Mouse (Mus musculus) kidney, embryonic 15.5 days (tissue): ENCODE results near the gene Aldh3a2. TPM values are rescaled to one million over a fixed set of nuclear protein-coding genes. Genes with fewer than 3 reads are reported as not detected.

ENCODE experiments used
- ATAC-seq: fragments of 200-750 bp; cut with Nextera tagmentation; replicated peaks from 2 replicates; pipeline ENCODE4 v1.8.0; 2017; ENCODE audit warnings: moderate TSS enrichment; ENCODE audit not compliant: low FRiP score
- H3K27ac ChIP-seq: fragments of 300-500 bp; sonication (generic); 2 replicates; pipeline ENCODE4 v1.5.1; 2015; ENCODE audit warnings: mild to moderate bottlenecking, inconsistent platforms
- H3K27me3 ChIP-seq: fragments of 300-500 bp; sonication (generic); 2 replicates; pipeline ENCODE4 v1.6.1; 2015; ENCODE audit warnings: inconsistent platforms
- H3K36me3 ChIP-seq: fragments of 300-500 bp; sonication (generic); 2 replicates; pipeline ENCODE4 v1.6.1; 2015; ENCODE audit warnings: inconsistent platforms
- H3K4me1 ChIP-seq: fragments of 300-500 bp; sonication (generic); 2 replicates; pipeline ENCODE4 v1.6.1; 2015; ENCODE audit warnings: inconsistent platforms
- H3K4me2 ChIP-seq: fragments of 300-500 bp; sonication (generic); 2 replicates; pipeline ENCODE4 v1.6.1; 2015; ENCODE audit warnings: moderate library complexity, mild to moderate bottlenecking, inconsistent platforms
- H3K4me3 ChIP-seq: fragments of 300-500 bp; sonication (generic); replicated peaks from 2 replicates; pipeline ENCODE4 v1.5.1; 2015; ENCODE audit warnings: mild to moderate bottlenecking, inconsistent platforms
- H3K9ac ChIP-seq: fragments of 300-500 bp; sonication (generic); 2 replicates; pipeline ENCODE4 v1.6.1; 2015; ENCODE audit warnings: mild to moderate bottlenecking, inconsistent platforms
- H3K9me3 ChIP-seq: fragments of 300-500 bp; sonication (generic); replicated peaks from 2 replicates; pipeline ENCODE4 v1.6.1; 2016; ENCODE audit warnings: inconsistent platforms
- WGBS: fragments of 180-500 bp; shearing (Covaris S2); methylation state at CpG from one replicate; pipeline ENCODE4 v1.1.7; 2015; ENCODE audit warnings: mixed read lengths; 5-methylcytosine and 5-hydroxymethylcytosine counted together
- polyA plus RNA-seq: library from polyadenylated mRNA; unstranded; fragments of >200 nt; fragmentation: Nextera tagmentation; extraction: Ambion mirVana; gene quantifications from 2 replicates; pipeline ENCODE4 v1.2.1, GENCODE M21; 2015

Gene Aldh3a2
- polyA plus RNA-seq, 1 experiment from 2014 or later = 34.7 TPM

- 92% methylated on average over 6 of the region's 6 CpGs for WGBS
- H3K9me3 ChIP-seq = no peaks in the 10 kb centered on the region
- peaks cover 6% of the 10 kb centered on the region; the same call in 1 of the 2 replicates for H3K4me1 ChIP-seq
- peaks cover 13% of the 10 kb centered on the region for H3K36me3 ChIP-seq
- H3K27ac ChIP-seq = no peak overlapping the region
- no peak overlapping the region for H3K4me2 ChIP-seq
- no peak overlapping the region for H3K4me3 ChIP-seq
- H3K9ac ChIP-seq = no peak overlapping the region
- peaks cover 5% of the 10 kb centered on the region; the same call in 1 of the 2 replicates for H3K27me3 ChIP-seq
- no peak for ATAC-seq
Measured at GRCm38 (mm10) chr11:61268626-61269349, 1.5 kb upstream of the Aldh3a2 start.

- no peak overlapping the region for H3K4me3 ChIP-seq
- no peak overlapping the region for H3K27ac ChIP-seq
- H3K36me3 ChIP-seq = peaks cover 54% of the 10 kb centered on the region
- ATAC-seq = no peak
- 100% methylated on average over 1 of the region's 1 CpGs for WGBS
- peaks cover 4% of the 10 kb centered on the region; the same call in 1 of the 2 replicates for H3K27me3 ChIP-seq
- H3K9me3 ChIP-seq = no peaks in the 10 kb centered on the region
- H3K9ac ChIP-seq = no peak overlapping the region
- H3K4me2 ChIP-seq = no peak overlapping the region
- H3K4me1 ChIP-seq = peaks cover 6% of the 10 kb centered on the region; the same call in 1 of the 2 replicates
Measured at GRCm38 (mm10) chr11:61263841-61264240, 3.4 kb downstream of the Aldh3a2 start.

- WGBS = 97% methylated on average over 14 of the region's 14 CpGs
- no peaks in the 10 kb centered on the region for H3K27me3 ChIP-seq
- no peak for ATAC-seq
- H3K4me1 ChIP-seq = peaks cover 6% of the 10 kb centered on the region; the same call in 1 of the 2 replicates
- no peak overlapping the region for H3K27ac ChIP-seq
- no peak overlapping the region for H3K4me2 ChIP-seq
- H3K36me3 ChIP-seq = peaks cover 66% of the 10 kb centered on the region
- H3K4me3 ChIP-seq = no peak overlapping the region
- H3K9me3 ChIP-seq = no peaks in the 10 kb centered on the region
- no peak overlapping the region for H3K9ac ChIP-seq
Measured at GRCm38 (mm10) chr11:61262516-61262915, 4.7 kb downstream of the Aldh3a2 start.

- Histone ChIP-seq H3K36me3 (peaks cover 88% of the 10 kb centered on the region), H3K9ac (no peak overlapping the region), H3K9me3 (no peaks in the 10 kb centered on the region), H3K27ac (no peak overlapping the region), H3K4me1 (no peaks in the 10 kb centered on the region), H3K27me3 (no peaks in the 10 kb centered on the region), H3K4me3 (no peak overlapping the region), H3K4me2 (no peak overlapping the region)
- no peak for ATAC-seq
- WGBS = 91% methylated on average over 6 of the region's 6 CpGs
Measured at GRCm38 (mm10) chr11:61259106-61259505, 8.2 kb downstream of the Aldh3a2 start.

GRCm38 (mm10) chr11:61252807-61253206 lies 14.5 kb downstream of the Aldh3a2 start:
- ATAC-seq = no peak
- no peaks in the 10 kb centered on the region for H3K4me1 ChIP-seq
- H3K9ac ChIP-seq = no peak overlapping the region
- 94% methylated on average over 12 of the region's 12 CpGs for WGBS
- no peak overlapping the region for H3K27ac ChIP-seq
- H3K4me2 ChIP-seq = no peak overlapping the region
- H3K36me3 ChIP-seq = peaks cover 92% of the 10 kb centered on the region
- H3K9me3 ChIP-seq = no peaks in the 10 kb centered on the region
- no peak overlapping the region for H3K4me3 ChIP-seq
- no peaks in the 10 kb centered on the region for H3K27me3 ChIP-seq

- no peak overlapping the region for H3K4me2 ChIP-seq
- WGBS = 78% methylated on average over 10 of the region's 10 CpGs
- H3K36me3 ChIP-seq = peaks cover 86% of the 10 kb centered on the region
- H3K27ac ChIP-seq = no peak overlapping the region
- H3K4me3 ChIP-seq = no peak overlapping the region
- ATAC-seq = no peak
- no peaks in the 10 kb centered on the region for H3K27me3 ChIP-seq
- no peaks in the 10 kb centered on the region for H3K4me1 ChIP-seq
- H3K9ac ChIP-seq = no peak overlapping the region
- no peaks in the 10 kb centered on the region for H3K9me3 ChIP-seq
Measured at GRCm38 (mm10) chr11:61251741-61252140, 15.5 kb downstream of the Aldh3a2 start.

- H3K9me3 ChIP-seq = no peaks in the 10 kb centered on the region
- H3K27ac ChIP-seq = no peak overlapping the region
- H3K9ac ChIP-seq = no peak overlapping the region
- H3K36me3 ChIP-seq = peaks cover 32% of the 10 kb centered on the region
- H3K4me3 ChIP-seq = no peak overlapping the region
- no peaks in the 10 kb centered on the region for H3K4me1 ChIP-seq
- no peak for ATAC-seq
- WGBS = 79% methylated on average over 7 of the region's 7 CpGs
- no peaks in the 10 kb centered on the region for H3K27me3 ChIP-seq
- H3K4me2 ChIP-seq = no peak overlapping the region
Measured at GRCm38 (mm10) chr11:61244406-61244805, 22.9 kb downstream of the Aldh3a2 start.

- no peak for ATAC-seq
- Histone ChIP-seq H3K4me3 (no peak overlapping the region), H3K27me3 (peaks cover 16% of the 10 kb centered on the region), H3K9ac (no peak overlapping the region), H3K4me1 (peaks cover 15% of the 10 kb centered on the region; the same call in 1 of the 2 replicates), H3K27ac (no peak overlapping the region), H3K4me2 (no peak overlapping the region), H3K9me3 (no peaks in the 10 kb centered on the region), H3K36me3 (no peaks in the 10 kb centered on the region)
- 71% methylated on average over 3 of the region's 3 CpGs for WGBS
Measured at GRCm38 (mm10) chr11:61236015-61236414, 31.2 kb downstream of the Aldh3a2 start.

- Histone ChIP-seq H3K27me3 (peaks cover 16% of the 10 kb centered on the region), H3K9me3 (no peaks in the 10 kb centered on the region), H3K4me3 (no peak overlapping the region), H3K4me1 (peaks cover 16% of the 10 kb centered on the region; the same call in 1 of the 2 replicates), H3K36me3 (no peaks in the 10 kb centered on the region), H3K27ac (no peak overlapping the region), H3K4me2 (no peak overlapping the region), H3K9ac (no peak overlapping the region)
- ATAC-seq = no peak
- WGBS = 39% methylated on average over 5 of the region's 5 CpGs
Measured at GRCm38 (mm10) chr11:61234174-61234573, 33.1 kb downstream of the Aldh3a2 start.

GRCm38 (mm10) chr11:61231329-61231728 lies 35.9 kb downstream of the Aldh3a2 start:
- no peaks in the 10 kb centered on the region for H3K36me3 ChIP-seq
- H3K4me3 ChIP-seq = no peak overlapping the region
- peaks cover 16% of the 10 kb centered on the region for H3K27me3 ChIP-seq
- no peak overlapping the region for H3K9ac ChIP-seq
- ATAC-seq = 0 out of 2 replicates have a peak, but pooled peaks have one; percentile 33
- H3K27ac ChIP-seq = no peak overlapping the region
- WGBS = 9% methylated on average over 9 of the region's 9 CpGs
- H3K9me3 ChIP-seq = no peaks in the 10 kb centered on the region
- peaks cover 16% of the 10 kb centered on the region; the same call in 1 of the 2 replicates for H3K4me1 ChIP-seq
- peak overlapping the region; percentile 33 for H3K4me2 ChIP-seq

- no peak overlapping the region for H3K4me3 ChIP-seq
- H3K9ac ChIP-seq = no peak overlapping the region
- ATAC-seq = no peak
- H3K4me1 ChIP-seq = 0 out of 2 replicates have a peak, but pooled peaks cover 8% of the 10 kb centered on the region
- no peak overlapping the region for H3K27ac ChIP-seq
- no peaks in the 10 kb centered on the region for H3K9me3 ChIP-seq
- no peak overlapping the region for H3K4me2 ChIP-seq
- peaks cover 13% of the 10 kb centered on the region for H3K27me3 ChIP-seq
- no peaks in the 10 kb centered on the region for H3K36me3 ChIP-seq
- 76% methylated on average over 3 of the region's 3 CpGs for WGBS
Measured at GRCm38 (mm10) chr11:61228406-61228805, 38.9 kb downstream of the Aldh3a2 start.

GRCm38 (mm10) chr11:61227816-61228215 lies 39.4 kb downstream of the Aldh3a2 start:
- Histone ChIP-seq H3K9ac (no peak overlapping the region), H3K36me3 (no peaks in the 10 kb centered on the region), H3K4me1 (0 out of 2 replicates have a peak, but pooled peaks cover 8% of the 10 kb centered on the region), H3K27ac (no peak overlapping the region), H3K4me3 (no peak overlapping the region), H3K9me3 (no peaks in the 10 kb centered on the region), H3K27me3 (peaks cover 8% of the 10 kb centered on the region; the same call in 1 of the 2 replicates), H3K4me2 (no peak overlapping the region)
- 85% methylated on average over 8 of the region's 8 CpGs for WGBS
- no peak for ATAC-seq
